Mouse (Mus musculus) limb, embryonic 14.5 days (tissue): ENCODE results near the gene Tex22. TPM values are rescaled to one million over a fixed set of nuclear protein-coding genes. Genes with fewer than 3 reads are reported as not detected.

Experiments used
- ATAC-seq: fragments of 200-750 bp; cut with Nextera tagmentation; 2 replicates; pipeline ENCODE4 v1.8.0; 2017; ENCODE audit warnings: low read depth, moderate number of reproducible peaks, moderate TSS enrichment; ENCODE audit not compliant: low FRiP score
- DNase-seq: peaks from one replicate; pipeline ENCODE4 v3.0.0-alpha.2; 2015; ENCODE audit warnings: low spot score
- H3K27ac ChIP-seq: fragments of 300-500 bp; sonication (generic); replicated peaks from 2 replicates; pipeline ENCODE4 v1.5.1; 2014; ENCODE audit warnings: low read depth, mild to moderate bottlenecking, low read length, moderate library complexity, mixed read lengths
- H3K27me3 ChIP-seq: fragments of 300-500 bp; sonication (generic); 2 replicates; pipeline ENCODE4 v1.6.1; 2014; ENCODE audit warnings: low read length, mixed read lengths; ENCODE audit not compliant: control insufficient read depth, insufficient read depth
- H3K36me3 ChIP-seq: fragments of 300-500 bp; sonication (generic); 2 replicates; pipeline ENCODE4 v1.6.1; 2014; ENCODE audit warnings: mild to moderate bottlenecking, low read length, moderate library complexity, mixed read lengths; ENCODE audit not compliant: control insufficient read depth, insufficient read depth
- H3K4me1 ChIP-seq: fragments of 300-500 bp; sonication (generic); 2 replicates; pipeline ENCODE4 v1.6.1; 2014; ENCODE audit warnings: antibody characterized with exemption, low read length, mixed read lengths; ENCODE audit not compliant: control insufficient read depth, insufficient read depth
- H3K4me2 ChIP-seq: fragments of 300-500 bp; sonication (generic); replicated peaks from 2 replicates; pipeline ENCODE4 v1.6.1; 2014; ENCODE audit warnings: low read depth, mild to moderate bottlenecking, low read length, moderate library complexity; ENCODE audit not compliant: severe bottlenecking
- H3K4me3 ChIP-seq: fragments of 300-500 bp; sonication (generic); replicated peaks from 2 replicates; pipeline ENCODE4 v1.5.1; 2014; ENCODE audit warnings: low read length
- H3K9ac ChIP-seq: fragments of 300-500 bp; sonication (generic); 2 replicates; pipeline ENCODE4 v1.6.1; 2014; ENCODE audit warnings: mild to moderate bottlenecking, low read depth, low read length, moderate library complexity; ENCODE audit not compliant: severe bottlenecking
- H3K9me3 ChIP-seq: fragments of 300-500 bp; sonication (generic); 2 replicates; pipeline ENCODE4 v1.6.1; 2016; ENCODE audit warnings: low read length; ENCODE audit not compliant: control insufficient read depth
- POLR2A ChIP-seq: fragments of 200-500 bp; IDR thresholded peaks from 2 replicates; pipeline ENCODE4 v1.8.0; 2012; ENCODE audit warnings: inconsistent platforms, mild to moderate bottlenecking, moderate library complexity, borderline replicate concordance; ENCODE audit not compliant: insufficient read depth, insufficient read length; ENCODE audit errors: extremely low read depth
- WGBS: fragments of 180-500 bp; shearing (Covaris S2); extraction: QIAGEN DNeasy Blood & Tissue Kit; methylation state at CpG from one replicate; pipeline ENCODE4 v1.1.7; 2014; 5-methylcytosine and 5-hydroxymethylcytosine counted together
- polyA plus RNA-seq, 2 experiments: library from polyadenylated mRNA; depleted of rRNA in 1 of 2; stranded (reverse) in 1 of 2; unstranded in 1 of 2; fragments of >200 nt; fragmentation: Nextera tagmentation in 1 of 2; extraction: Ambion mirVana in 1 of 2; gene quantifications; 2 replicates each; pipeline versions ENCODE4 v1.2.1 to v1.2.3; 2012 to 2014

The Tex22 gene
- polyA plus RNA-seq, 2 experiments: 0.13 TPM; not detected in 1

- Histone ChIP-seq H3K9me3 (no peaks in the 10 kb centered on the region), H3K36me3 (peaks cover 6% of the 10 kb centered on the region; the same call in 1 of the 2 replicates), H3K27me3 (no peaks in the 10 kb centered on the region), H3K9ac (no peak overlapping the region), H3K4me3 (no peak overlapping the region), H3K4me1 (no peaks in the 10 kb centered on the region), H3K27ac (no peak overlapping the region), H3K4me2 (no peak overlapping the region)
- ATAC-seq: no peak
- no peak for TF ChIP-seq POLR2A
- 87% methylated on average over 9 of the region's 9 CpGs for WGBS
- no peak for DNase-seq
Observed at GRCm38 (mm10) chr12:113030993-113031392, 43.3 kb upstream of the Tex22 start.

DNA sequence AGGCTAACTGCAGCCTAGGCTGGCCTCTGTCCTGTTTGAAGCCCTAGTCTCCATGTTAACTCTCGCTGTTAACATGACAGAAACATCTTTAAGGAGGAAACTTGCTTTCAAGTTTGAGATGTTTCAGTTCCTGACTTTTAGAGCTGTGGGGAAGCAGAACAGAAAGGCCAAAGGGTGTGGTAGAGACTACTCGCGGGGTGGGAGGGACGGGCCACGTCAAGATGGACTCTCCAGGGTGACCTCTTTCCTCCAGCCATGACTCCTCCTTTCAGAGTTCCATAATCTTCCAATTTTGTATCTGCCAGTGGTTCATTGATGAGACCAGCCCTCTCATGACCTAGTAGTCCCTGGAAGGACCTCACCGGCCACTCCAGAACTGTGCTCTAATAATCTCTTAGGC, 42.9 kb upstream of the Tex22 start:
- 86% methylated on average over 6 of the region's 6 CpGs for WGBS
- no peak overlapping the region for H3K9ac ChIP-seq
- no peak for TF ChIP-seq POLR2A
- no peak overlapping the region for H3K27ac ChIP-seq
- no peak overlapping the region for H3K4me3 ChIP-seq
- H3K36me3 ChIP-seq: peaks cover 6% of the 10 kb centered on the region; the same call in 1 of the 2 replicates
- no peak overlapping the region for H3K4me2 ChIP-seq
- DNase-seq: no peak
- H3K9me3 ChIP-seq: no peaks in the 10 kb centered on the region
- no peaks in the 10 kb centered on the region for H3K27me3 ChIP-seq
- H3K4me1 ChIP-seq: no peaks in the 10 kb centered on the region
- ATAC-seq: no peak

DNA sequence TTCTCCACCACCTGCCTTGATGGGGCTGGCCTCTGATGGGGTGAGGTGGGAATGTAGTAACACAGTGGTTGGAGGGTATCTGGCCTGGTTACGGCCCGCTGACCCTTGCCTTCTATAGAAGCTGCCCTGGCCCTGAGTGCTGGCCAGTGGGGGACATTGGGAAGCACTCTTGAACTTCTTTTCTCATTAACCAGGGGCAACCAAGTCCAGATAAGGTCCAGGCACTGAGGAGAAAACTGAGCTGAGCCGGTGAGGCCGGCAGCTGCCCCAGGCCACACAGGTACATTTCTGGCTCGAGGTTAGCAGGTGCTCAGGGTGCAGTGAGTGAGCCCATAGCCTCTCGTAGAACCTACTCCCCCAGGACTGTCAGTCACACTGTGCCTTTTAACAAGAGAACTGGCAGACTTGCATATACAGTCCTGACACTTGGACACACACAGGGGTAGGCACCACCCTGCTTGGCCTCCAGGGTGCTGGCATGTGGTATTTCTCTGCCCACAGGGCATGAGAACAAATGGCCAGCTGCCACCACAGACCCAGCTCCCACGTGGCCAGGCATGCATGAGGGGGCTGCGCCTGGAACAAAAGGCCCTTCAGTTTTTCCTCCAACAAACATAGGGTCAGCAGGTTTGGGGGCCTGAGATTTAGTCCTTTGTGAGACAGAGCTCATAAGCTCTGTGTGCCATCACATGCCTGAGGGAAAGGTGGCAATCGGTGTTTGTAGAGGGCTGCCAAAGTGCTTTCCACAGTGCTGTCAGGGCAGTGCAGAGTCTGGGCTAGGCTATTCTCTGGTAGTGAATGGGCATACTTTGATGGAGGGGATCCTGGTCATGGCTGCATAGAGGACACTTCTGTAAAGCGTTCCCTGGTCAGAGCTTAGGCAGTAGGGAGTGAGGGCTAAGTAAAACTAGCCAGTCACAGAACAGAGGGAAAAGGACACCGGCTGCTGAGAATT, 41.7 kb upstream of the Tex22 start:
- Histone ChIP-seq H3K4me3 (no peak overlapping the region), H3K4me1 (no peaks in the 10 kb centered on the region), H3K4me2 (no peak overlapping the region), H3K36me3 (0 out of 2 replicates have a peak, but pooled peaks cover 1% of the 10 kb centered on the region), H3K9me3 (no peaks in the 10 kb centered on the region), H3K27me3 (no peaks in the 10 kb centered on the region), H3K27ac (no peak overlapping the region), H3K9ac (no peak overlapping the region)
- TF ChIP-seq POLR2A: no peak
- ATAC-seq (no peak), DNase-seq (no peak)
- 79% methylated on average over 11 of the region's 11 CpGs for WGBS

DNA sequence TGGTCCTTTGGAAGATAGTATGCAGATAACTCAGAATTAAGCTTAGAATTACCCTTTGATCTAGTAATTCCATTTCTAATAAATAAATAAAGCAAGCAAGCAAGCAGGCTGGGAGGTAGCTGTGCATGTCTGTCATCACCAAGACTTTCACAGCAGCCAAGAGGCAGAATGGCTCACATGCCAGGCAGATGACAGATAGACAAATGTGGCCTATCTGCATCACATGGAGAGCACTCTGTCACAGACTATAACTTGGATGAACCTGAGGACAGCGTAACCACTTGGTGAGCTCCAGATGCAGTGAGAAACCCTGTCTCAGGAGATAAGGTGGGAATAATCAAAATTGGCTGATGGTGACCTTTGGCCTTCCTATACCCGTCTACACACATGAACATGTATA, 39.2 kb upstream of the Tex22 start:
- no peak overlapping the region for H3K27ac ChIP-seq
- no peaks in the 10 kb centered on the region for H3K9me3 ChIP-seq
- no peaks in the 10 kb centered on the region; the same call in 1 of the 2 replicates for H3K36me3 ChIP-seq
- H3K9ac ChIP-seq: no peak overlapping the region
- DNase-seq (no peak), ATAC-seq (no peak)
- no peaks in the 10 kb centered on the region for H3K4me1 ChIP-seq
- WGBS: 88% methylated on average over 2 of the region's 2 CpGs
- H3K4me2 ChIP-seq: no peak overlapping the region
- H3K4me3 ChIP-seq: no peak overlapping the region
- no peaks in the 10 kb centered on the region for H3K27me3 ChIP-seq
- no peak for TF ChIP-seq POLR2A

- Histone ChIP-seq H3K4me3 (no peak overlapping the region), H3K9me3 (no peaks in the 10 kb centered on the region), H3K36me3 (no peaks in the 10 kb centered on the region; the same call in 1 of the 2 replicates), H3K4me1 (no peaks in the 10 kb centered on the region), H3K27me3 (no peaks in the 10 kb centered on the region), H3K4me2 (no peak overlapping the region), H3K27ac (no peak overlapping the region), H3K9ac (no peak overlapping the region)
- no peak for TF ChIP-seq POLR2A
- WGBS: 77% methylated on average over 4 of the region's 4 CpGs
- no peak for ATAC-seq
- DNase-seq: no peak
Observed at GRCm38 (mm10) chr12:113036996-113037395, 37.3 kb upstream of the Tex22 start.
